Mouse (Mus musculus): ENCODE measurements around the gene Dok1.
A peak's percentile ranks its signal among the peaks of the same experiment; 100 is the strongest.

Dok1 gene

GRCm38 (mm10) chr6:83044742-83045141, 11.5 kb upstream of the Dok1 start:
- DNase-seq, result no peak

DNA sequence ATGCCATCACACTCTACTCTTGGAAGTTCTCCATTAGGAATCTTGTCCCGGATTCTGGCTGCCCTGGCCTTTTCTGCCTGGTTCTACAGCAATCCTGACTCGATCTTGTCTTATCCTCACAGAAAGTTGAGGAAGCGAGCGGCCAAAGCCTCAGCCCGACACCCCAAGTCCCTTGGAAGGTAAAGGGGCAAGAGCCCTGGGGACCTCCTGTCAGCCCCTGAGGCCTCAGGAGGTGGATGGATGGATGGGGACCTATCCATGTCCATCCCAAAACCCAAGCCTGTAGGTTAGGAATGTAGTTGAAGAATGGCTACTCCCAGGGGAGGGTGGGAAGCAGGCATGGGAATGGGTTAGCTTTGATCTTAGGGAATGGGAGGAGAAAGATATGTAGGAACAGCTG, 10.7 kb upstream of the Dok1 start:
- DNase-seq, result no peak

GRCm38 (mm10) chr6:83043561-83043960, 10.3 kb upstream of the Dok1 start:
- no peak for DNase-seq

DNA sequence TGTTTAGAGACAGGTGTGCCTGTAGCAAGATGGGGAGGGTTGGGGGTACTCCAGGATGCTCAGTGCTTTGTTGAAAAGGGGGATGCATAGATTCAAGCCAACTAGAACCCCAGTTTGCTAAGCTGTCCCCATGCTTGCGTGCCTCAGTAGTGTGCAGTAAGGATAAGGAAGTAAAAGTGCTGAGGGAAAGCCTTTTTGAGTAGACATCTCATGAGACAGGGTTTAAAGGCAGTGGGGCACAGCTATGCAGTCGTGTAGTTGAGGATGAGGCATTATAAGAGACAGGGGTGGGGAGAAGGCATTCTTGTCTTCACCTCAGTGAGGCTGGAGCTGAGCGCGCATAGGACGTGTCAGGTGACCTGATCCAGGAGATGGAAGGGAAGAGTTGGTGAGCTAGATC, 7.3 kb upstream of the Dok1 start:
- DNase-seq, result no peak

DNA sequence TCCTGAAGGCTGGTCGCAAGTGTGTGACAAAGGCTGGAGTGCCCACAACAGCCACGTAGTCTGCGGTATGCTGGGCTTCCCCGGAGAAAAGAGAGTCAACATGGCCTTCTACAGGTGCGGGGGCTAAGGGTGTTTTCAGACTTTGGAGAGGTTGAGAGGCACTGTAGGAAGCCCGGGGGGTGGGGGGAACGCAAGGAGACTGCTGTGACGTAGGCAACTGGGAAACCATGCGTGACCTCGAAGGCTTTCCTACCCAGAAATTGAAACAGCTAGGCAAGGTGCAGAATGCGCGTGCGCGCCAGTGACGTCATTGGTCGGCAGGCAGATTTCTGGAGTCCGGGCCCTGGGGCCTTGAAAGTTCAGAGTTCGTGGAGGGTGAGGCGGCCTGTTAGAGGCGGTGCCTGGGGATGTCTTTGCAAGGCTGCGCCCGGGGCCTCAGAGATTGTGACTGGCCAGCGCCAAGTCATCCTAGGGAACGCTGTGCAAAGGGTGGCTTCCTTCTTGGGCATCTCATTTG, 5.3 kb upstream of the Dok1 start:
- peak; percentile 84 for DNase-seq

DNA sequence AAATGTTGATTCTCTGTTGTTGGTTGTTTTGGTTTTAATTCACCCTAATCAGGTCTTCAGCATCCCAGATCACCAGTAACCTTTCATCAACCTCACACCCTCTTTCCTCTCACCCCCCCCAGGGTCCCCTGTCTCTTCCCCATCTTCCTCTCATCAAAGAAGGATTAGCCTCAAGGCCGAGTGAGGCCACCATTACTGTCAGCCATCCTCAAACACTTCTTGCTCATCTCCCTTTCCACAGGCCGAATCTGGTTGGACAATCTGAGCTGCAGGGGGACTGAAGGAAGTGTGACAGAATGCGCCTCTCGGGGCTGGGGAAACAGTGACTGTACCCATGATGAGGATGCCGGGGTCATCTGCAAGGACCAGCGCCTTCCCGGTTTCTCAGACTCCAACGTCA, 3.9 kb upstream of the Dok1 start:
- no peak for DNase-seq

DNA sequence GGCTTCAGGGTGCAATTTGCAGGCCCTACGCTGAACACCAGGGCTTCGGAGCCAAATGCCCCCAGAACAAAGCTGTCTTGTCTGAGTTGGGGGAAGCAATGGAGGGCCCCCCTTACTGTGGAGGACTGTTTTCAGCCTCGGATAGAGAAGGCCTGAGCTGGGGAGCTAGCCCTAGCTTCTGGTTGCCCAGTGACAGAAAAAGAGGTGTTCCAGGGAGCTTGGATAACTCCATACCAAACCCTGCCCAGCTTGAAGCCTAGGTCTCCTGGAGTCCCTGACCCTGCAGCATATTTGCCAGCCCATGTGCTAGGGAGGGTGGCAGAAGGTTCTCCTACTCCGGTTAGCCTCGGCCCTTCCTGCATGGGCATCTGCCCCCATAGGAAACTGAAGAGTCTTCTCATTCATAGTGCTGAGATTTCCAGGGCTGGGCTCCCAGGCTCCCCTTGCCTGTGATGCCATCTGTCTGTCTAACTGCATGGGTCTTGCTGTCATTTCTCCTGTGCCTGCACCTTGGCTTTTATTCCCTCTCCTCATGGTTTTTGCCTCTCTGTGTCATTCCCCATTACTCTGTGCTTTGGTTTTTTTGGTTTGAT, 1.3 kb upstream of the Dok1 start:
- DNase-seq, result no peak

DNA sequence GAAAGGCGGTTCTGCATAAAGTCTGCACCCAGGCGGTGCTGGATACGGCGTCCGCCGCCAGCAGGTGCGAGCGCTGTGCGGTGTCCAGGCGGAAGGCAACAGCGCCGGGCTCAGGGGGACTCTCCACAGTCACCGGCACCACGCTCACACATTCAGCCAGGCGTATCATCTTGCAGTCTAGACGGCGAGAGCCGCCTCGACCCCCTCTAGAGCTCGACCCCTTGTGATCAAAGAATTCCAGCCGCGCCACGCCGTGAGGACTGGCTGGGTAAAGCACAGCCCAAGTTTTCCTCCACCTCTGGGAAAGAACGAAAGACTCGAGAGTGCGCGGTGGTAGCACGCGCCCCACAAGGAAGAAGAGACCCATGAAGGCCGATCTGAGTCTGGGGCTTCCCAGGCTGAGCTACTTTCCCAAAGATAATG, 491 bp downstream of the Dok1 start:
- DNase-seq, result no peak

DNA sequence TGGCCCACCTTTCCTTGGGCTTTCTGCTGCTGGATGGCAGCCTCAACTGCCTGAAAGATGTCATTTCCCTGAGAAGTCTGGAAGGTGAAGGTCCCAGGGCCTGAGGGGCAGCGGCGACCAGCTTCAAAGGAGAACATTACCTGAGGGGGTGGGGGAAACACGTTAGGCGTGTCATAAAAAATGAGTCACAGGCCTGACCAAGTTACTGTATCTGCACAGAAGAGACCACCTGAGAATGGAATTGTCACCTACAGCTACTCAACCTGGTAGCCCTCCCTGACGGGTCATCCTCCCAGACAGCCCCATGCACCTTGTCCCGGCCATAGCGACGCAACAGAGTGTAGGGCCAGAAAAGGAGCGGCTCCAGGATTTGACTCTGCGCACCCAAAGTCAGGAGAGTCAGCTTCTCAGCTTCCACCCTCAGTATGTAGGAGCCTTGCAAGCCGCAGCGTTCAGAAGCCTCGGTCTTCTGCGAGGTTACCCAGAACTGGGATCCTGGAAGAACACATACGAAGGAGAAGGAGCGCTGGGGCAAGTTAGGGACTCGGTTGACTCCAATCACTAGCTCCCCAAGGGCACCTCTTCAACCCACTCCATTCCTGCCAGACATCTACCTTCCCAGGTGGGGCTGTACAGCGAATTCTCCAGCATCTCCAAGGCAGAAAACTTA, 1.2 kb downstream of the Dok1 start:
- DNase-seq, result no peak

DNA sequence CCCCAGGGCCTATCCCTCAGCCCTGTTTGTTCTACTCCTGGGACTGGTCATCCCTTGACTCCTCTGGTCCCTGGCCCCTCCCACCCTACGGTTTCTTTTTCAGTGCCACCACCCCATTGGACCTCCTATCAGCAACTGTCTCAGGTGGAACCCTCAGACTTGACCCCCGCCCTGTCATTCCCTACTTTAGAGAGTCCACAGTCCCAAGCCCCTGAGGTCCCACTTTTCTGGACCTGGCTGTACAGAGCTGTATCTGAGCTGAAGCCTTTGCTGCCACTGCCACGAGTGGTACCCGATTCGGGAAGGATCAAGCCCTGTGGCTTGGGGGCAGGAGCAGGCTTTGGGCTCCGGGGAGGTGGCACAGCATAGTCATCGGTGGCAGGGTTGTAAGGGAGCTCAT, 2.2 kb downstream of the Dok1 start:
- no peak for DNase-seq

GRCm38 (mm10) chr6:83029777-83030176, 3.5 kb downstream of the Dok1 start:
- DNase-seq, result no peak

- DNase-seq, result no peak
Measured at GRCm38 (mm10) chr6:83027706-83028105, 5.6 kb downstream of the Dok1 start.

DNA sequence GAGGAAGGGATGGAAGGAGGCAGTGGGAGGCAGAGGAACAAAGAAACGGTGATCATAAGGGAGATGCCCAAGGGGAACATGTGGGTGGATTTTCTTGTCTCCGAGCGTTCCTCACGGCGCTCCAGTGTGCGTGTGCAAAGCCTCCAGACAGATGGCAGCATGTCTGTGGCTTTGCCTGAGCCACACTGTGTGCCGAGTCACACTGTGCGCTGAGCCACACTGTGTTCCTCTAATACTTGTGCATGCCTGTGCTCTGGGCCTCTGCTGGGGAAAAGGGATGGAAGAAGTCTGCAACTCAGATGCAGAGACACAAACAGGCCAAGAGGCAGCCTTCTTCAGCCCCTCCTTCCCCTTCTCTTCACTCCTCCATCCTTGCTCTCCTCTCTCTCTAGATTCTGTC, 6.0 kb downstream of the Dok1 start:
- no peak for DNase-seq

GRCm38 (mm10) chr6:83025221-83025620, 8.1 kb downstream of the Dok1 start:
- DNase-seq, result no peak

GRCm38 (mm10) chr6:83024421-83024820, 8.8 kb downstream of the Dok1 start:
- DNase-seq, result no peak

- DNase-seq, result no peak
Measured at GRCm38 (mm10) chr6:83023786-83024185, 9.5 kb downstream of the Dok1 start.

- no peak for DNase-seq
Measured at GRCm38 (mm10) chr6:83023008-83023407, 10.3 kb downstream of the Dok1 start.

GRCm38 (mm10) chr6:83020836-83021593, 12.3 kb downstream of the Dok1 start:
- DNase-seq, result no peak

GRCm38 (mm10) chr6:83020121-83020520, 13.2 kb downstream of the Dok1 start:
- DNase-seq, result no peak

GRCm38 (mm10) chr6:83019044-83019443, 14.2 kb downstream of the Dok1 start:
- DNase-seq, result no peak

DNA sequence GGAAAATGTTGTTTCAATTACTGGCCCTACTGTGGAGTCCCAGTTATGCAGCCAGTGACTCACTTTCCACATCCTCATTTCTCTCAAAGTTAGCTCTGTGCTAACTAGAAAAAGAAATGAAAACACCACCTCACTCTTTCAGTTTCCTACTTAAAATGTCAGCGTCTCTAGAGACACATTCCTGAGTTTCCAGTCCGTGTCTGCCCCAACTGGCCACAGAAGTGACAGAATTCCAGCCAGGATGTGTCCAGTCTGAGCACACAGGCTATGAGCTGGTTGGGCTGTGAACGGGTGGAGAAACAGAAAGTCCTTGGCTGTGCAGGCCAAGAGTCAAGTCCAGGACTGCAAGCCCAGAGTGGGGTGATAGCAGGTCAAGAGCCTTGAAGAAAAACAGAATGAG, 16.1 kb downstream of the Dok1 start:
- no peak for DNase-seq

DNA sequence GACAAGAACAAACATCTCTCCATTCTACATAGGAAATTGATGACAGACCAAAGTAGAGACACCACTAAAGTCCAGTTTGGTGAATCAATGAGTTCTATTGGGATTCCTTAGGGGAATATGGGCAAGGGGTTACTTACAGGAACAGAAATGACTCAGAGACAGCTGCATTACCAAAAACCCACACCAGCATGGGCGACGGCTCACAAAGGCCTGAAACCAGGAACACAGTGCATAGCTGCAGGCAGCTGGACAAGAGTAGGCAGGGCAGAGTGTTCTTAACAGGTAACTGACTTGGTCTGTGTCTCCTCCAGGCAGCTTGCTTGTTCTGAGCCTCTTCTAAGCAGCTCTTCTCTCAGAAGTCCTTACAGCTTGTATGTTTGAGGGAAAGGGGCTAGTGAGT, 17.5 kb downstream of the Dok1 start:
- DNase-seq, result no peak

DNA sequence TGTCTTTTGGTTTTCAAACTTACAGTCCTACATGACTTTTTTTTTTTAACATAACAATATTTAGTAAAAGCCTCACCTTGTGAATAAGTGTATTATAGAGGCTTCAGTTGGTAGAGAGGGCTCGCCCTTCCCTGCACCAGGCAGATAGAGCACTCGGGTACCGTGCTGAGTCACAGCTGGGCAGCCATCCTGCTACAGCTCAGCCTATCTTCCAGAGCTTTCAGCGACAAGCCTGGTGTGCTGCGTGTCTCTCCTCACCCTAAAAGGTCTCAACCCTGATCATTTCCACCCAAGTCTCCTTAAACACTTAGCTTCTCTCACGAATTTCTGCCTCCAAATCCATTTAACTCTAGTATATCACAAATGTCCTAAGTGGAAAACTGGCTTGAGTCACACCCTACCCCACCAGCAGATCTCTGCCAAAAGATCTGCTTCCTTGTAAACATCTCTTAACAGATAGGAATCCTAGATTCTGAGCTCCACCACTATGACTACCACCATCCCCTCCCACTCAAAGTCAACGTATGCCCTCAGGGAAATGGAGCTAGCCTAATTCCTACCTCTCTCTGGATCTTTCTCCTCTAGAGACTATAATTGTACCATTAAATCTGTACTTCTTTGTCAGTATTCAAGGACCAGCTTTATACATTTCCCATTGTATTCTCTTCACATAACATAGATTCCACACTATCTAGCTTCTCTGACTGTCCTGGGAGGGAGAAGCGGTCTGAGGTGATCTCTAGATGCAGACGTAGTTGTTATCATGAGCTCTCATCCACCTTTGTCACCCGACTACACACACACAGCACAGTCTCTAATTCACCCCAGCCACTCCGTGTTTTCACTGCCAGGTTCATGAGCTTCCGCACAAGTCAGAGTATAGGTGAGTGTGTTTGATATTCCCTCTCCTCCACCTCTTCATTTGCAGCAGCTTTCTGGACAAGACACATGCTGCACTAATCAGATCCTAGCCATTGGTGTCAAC, 18.5 kb downstream of the Dok1 start:
- DNase-seq, result no peak

Data from layer of hippocampus, adult 9-11 months (tissue).